Mouse (Mus musculus): ENCODE measurements around the gene Slc25a14. TPM values are rescaled to one million over a fixed set of nuclear protein-coding genes. Genes with fewer than 3 reads are reported as not detected.

Gene Slc25a14
- total RNA-seq (2014; rRNA removed) (12.1 and 18.1 TPM in 2 replicates), polyA plus RNA-seq (2015; fragmentation: Nextera tagmentation; extraction: Ambion mirVana) (40.6 and 41.3 TPM in 2 replicates)

DNA sequence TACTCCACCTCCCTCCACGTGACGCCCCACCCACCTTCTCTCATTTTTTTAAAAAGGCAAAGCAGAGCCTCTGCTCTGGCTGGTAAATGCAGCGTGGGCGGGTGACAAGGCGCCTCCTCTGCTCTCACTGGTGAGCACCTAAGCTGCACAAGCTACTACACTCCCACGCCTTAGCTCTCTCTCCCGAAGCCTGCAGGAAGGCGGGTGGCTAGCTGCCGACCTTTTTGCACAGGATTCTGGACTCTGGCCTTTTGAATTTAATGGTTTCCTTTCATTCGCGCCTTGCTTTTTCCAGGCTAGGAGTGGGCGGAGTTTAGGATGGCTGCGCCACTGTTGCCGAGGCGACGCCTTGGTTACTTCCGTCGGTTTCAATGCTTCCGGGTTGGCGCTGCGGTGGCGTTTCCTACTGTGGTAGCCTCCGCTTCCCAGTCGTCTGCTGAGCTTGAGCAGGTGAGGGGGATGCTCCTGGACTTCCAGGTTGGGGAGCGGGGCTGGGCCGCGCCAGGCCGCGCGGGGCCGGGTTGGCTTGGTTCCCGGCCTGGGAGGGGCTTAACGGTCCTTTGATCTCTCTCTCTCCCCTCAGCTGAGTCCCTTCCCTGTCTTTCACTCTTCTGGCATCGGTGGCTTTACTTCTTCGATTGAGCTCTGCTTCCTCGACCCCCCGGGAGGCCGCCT lies at the start of gene Slc25a14:
Gene Slc25a14 (plus strand): TSS at position 35 of the 675 bp plus-strand sequence.
- no peaks in the 10 kb centered on the region for H3K27me3 ChIP-seq (ENCODE audit: insufficient read depth, low read length)
- TF ChIP-seq CTCF (IDR thresholded peaks at IDR 0.05; ENCODE audit: low read depth): no peak
- no peaks in the 10 kb centered on the region for H3K4me1 ChIP-seq (ENCODE audit: insufficient read depth, low read length)
- DNase-seq (ENCODE audit: low spot score) (peak; percentile 90), ATAC-seq (peak; percentile 98)
- peak within 1 kb of the TSS; percentile 51 for H3K4me3 ChIP-seq (ENCODE audit: low read length)
- H3K9me3 ChIP-seq (ENCODE audit: low read length): no peaks in the 10 kb centered on the region
- H3K36me3 ChIP-seq (ENCODE audit: insufficient read depth, low read length): no peaks in the 10 kb centered on the region
- H3K4me2 ChIP-seq (ENCODE audit: low read depth, low read length): peak within 1 kb of the TSS; percentile 59
- H3K9ac ChIP-seq (replicated peaks; ENCODE audit: low read length): peak within 1 kb of the TSS; percentile 43
- peak within 1 kb of the TSS; percentile 82 for H3K27ac ChIP-seq
- 25% methylated on average over 38 of the region's 38 CpGs for WGBS

DNA sequence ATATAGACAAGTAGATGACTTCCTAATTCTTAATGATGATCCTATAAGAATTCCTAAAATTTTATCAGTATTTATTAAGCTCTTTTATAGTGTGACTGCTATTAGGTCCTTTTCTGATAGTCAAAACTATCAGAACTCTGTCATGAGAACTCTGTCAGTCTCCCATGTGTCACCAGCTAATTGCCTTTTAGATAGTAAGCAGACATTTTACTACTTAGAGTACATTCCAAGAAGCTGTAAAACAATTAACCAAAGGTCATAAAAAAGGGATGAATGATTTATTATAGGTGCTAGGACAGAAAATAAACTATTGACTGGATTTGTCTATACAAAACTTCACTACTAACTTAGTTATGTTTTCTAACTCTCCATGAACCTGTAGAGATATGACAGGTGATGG lies 39.9 kb upstream of the Slc25a14 start:
- no peak overlapping the region for H3K4me2 ChIP-seq (ENCODE audit: low read depth, low read length)
- no peak for ATAC-seq
- no peak for TF ChIP-seq CTCF (IDR thresholded peaks at IDR 0.05; ENCODE audit: low read depth)
- H3K27me3 ChIP-seq (ENCODE audit: insufficient read depth, low read length): no peaks in the 10 kb centered on the region
- H3K9me3 ChIP-seq (ENCODE audit: low read length): no peaks in the 10 kb centered on the region
- no peak overlapping the region for H3K4me3 ChIP-seq (ENCODE audit: low read length)
- H3K27ac ChIP-seq: no peak overlapping the region
- no peak for DNase-seq (ENCODE audit: low spot score)
- no peaks in the 10 kb centered on the region for H3K36me3 ChIP-seq (ENCODE audit: insufficient read depth, low read length)
- no peak overlapping the region for H3K9ac ChIP-seq (replicated peaks; ENCODE audit: low read length)
- no peaks in the 10 kb centered on the region for H3K4me1 ChIP-seq (ENCODE audit: insufficient read depth, low read length)

DNA sequence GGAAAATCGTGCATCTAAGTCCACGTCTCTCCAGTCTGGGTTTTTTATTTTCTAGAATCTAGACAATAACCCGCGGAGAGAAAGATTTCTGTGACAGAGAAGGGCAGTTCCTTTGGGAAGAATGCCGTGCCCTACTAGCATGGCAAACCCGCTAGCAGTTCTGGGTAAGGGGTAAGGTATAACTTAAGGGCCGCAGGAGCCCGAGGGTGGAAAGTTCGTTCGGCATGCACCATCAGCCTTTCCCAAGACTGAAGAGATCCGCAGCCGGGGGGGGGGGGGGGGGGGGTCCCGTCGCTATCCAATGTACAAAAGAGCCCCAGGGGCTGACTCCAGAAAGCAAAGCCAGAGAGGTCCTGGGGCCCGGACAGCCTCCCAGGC lies 29.5 kb upstream of the Slc25a14 start:
- DNase-seq (ENCODE audit: low spot score) (no peak), ATAC-seq (peak; percentile 64)
- Histone ChIP-seq H3K27ac (peak overlapping the region; percentile 90), H3K27me3 (ENCODE audit: insufficient read depth, low read length) (no peaks in the 10 kb centered on the region), H3K4me2 (ENCODE audit: low read depth, low read length) (peak overlapping the region; percentile 52), H3K9ac (replicated peaks; ENCODE audit: low read length) (peak overlapping the region; percentile 79), H3K36me3 (ENCODE audit: insufficient read depth, low read length) (no peaks in the 10 kb centered on the region), H3K4me3 (ENCODE audit: low read length) (peak overlapping the region; percentile 61), H3K9me3 (ENCODE audit: low read length) (no peaks in the 10 kb centered on the region), H3K4me1 (ENCODE audit: insufficient read depth, low read length) (no peaks in the 10 kb centered on the region)
- 42% methylated on average over 15 of the region's 15 CpGs for WGBS
- TF ChIP-seq CTCF (IDR thresholded peaks at IDR 0.05; ENCODE audit: low read depth): no peak

DNA sequence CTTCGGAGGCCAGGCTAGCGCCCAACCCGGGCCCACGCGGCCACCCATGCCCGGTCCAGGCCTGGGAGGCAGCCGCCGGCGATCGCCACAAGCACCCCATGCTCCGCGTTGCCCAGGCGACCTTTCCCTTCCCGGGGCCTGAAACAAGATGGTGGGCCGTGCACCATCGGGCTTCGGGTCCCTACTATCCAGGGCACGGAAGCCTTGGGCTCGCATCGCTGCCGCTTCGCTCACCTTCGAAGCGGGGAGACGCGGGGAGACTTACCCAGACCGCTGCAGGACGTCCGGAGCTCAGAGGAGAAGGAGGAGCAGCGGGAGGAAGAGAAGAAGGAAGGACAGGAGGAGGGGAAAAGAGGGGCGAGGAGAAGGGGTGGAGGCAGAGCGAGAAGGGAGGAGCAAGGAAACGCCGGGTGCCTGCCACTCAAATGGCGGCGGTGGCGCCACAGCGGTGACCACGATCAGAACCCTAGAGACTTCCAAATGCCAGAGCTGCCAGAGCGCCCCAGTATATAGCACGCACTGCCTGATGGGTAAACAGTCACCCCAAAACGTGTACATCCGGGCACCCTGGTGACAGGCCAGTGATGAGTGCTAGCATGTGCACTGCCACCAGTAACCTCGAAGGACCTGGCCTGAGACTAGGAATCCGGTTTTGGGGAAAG lies 29.0 kb upstream of the Slc25a14 start, which contains the start of gene Zfp280c:
Gene Zfp280c (minus strand): TSS at position 406 of the 662 bp plus-strand sequence.
- H3K9ac ChIP-seq (replicated peaks; ENCODE audit: low read length): peak within 1 kb of the TSS; percentile 79
- H3K4me2 ChIP-seq (ENCODE audit: low read depth, low read length): peak within 1 kb of the TSS; percentile 52
- ATAC-seq (peak; percentile 95), DNase-seq (ENCODE audit: low spot score) (peak; percentile 75)
- 32% methylated on average over 40 of the region's 45 CpGs for WGBS
- H3K9me3 ChIP-seq (ENCODE audit: low read length): no peaks in the 10 kb centered on the region
- peak within 1 kb of the TSS; percentile 90 for H3K27ac ChIP-seq
- H3K36me3 ChIP-seq (ENCODE audit: insufficient read depth, low read length): no peaks in the 10 kb centered on the region
- H3K4me3 ChIP-seq (ENCODE audit: low read length): peak within 1 kb of the TSS; percentile 61
- H3K4me1 ChIP-seq (ENCODE audit: insufficient read depth, low read length): no peaks in the 10 kb centered on the region
- H3K27me3 ChIP-seq (ENCODE audit: insufficient read depth, low read length): no peaks in the 10 kb centered on the region
- no peak for TF ChIP-seq CTCF (IDR thresholded peaks at IDR 0.05; ENCODE audit: low read depth)

DNA sequence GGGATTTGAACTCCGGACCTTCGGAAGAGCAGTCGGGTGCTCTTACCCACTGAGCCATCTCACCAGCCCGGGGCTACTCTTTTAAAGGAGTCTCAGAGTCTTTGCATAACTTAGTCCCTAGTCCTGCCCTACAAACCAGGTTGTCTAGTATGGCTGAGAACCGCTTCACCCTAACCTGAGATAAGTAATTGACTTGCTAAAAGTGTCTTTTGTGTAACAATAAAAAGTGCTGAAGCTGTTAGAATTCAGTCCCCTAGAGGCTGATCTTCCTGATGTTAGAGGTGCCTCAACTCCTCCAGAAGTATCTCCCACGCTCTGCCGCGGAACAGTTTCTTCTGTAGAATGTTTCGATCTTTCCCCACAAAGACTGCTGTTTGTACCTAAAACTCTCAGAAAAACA lies 27.2 kb upstream of the Slc25a14 start:
- no peak for TF ChIP-seq CTCF (IDR thresholded peaks at IDR 0.05; ENCODE audit: low read depth)
- Histone ChIP-seq H3K4me3 (ENCODE audit: low read length) (no peak overlapping the region), H3K27me3 (ENCODE audit: insufficient read depth, low read length) (no peaks in the 10 kb centered on the region), H3K9me3 (ENCODE audit: low read length) (no peaks in the 10 kb centered on the region), H3K9ac (replicated peaks; ENCODE audit: low read length) (no peak overlapping the region), H3K27ac (no peak overlapping the region), H3K4me2 (ENCODE audit: low read depth, low read length) (no peak overlapping the region), H3K4me1 (ENCODE audit: insufficient read depth, low read length) (no peaks in the 10 kb centered on the region), H3K36me3 (ENCODE audit: insufficient read depth, low read length) (no peaks in the 10 kb centered on the region)
- WGBS: 84% methylated on average over 9 of the region's 9 CpGs
- ATAC-seq: no peak
- no peak for DNase-seq (ENCODE audit: low spot score)

DNA sequence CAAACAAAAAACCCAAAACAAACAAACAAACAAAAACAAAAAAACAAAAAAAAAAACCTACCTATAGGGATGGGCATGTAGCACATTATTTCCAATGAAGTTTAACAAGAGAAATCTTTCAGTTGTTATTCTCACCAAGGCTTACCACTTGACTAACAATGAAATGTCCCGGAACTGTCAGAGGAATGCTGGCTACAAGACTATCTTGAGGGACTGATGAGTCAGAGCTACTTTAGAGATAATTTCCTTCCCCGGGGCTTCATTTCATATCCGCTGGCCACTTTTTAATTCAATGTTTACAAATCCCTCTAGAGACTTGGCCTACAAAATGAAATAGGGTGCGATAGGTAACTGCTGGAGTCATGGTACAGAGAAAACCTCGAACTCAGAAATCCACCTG lies 26.3 kb upstream of the Slc25a14 start:
- no peak overlapping the region for H3K27ac ChIP-seq
- H3K9ac ChIP-seq (replicated peaks; ENCODE audit: low read length): no peak overlapping the region
- no peak overlapping the region for H3K4me3 ChIP-seq (ENCODE audit: low read length)
- no peaks in the 10 kb centered on the region for H3K9me3 ChIP-seq (ENCODE audit: low read length)
- ATAC-seq (no peak), DNase-seq (ENCODE audit: low spot score) (no peak)
- H3K4me1 ChIP-seq (ENCODE audit: insufficient read depth, low read length): no peaks in the 10 kb centered on the region
- no peaks in the 10 kb centered on the region for H3K27me3 ChIP-seq (ENCODE audit: insufficient read depth, low read length)
- no peak for TF ChIP-seq CTCF (IDR thresholded peaks at IDR 0.05; ENCODE audit: low read depth)
- 93% methylated on average over 5 of the region's 5 CpGs for WGBS
- H3K4me2 ChIP-seq (ENCODE audit: low read depth, low read length): no peak overlapping the region
- no peaks in the 10 kb centered on the region for H3K36me3 ChIP-seq (ENCODE audit: insufficient read depth, low read length)

DNA sequence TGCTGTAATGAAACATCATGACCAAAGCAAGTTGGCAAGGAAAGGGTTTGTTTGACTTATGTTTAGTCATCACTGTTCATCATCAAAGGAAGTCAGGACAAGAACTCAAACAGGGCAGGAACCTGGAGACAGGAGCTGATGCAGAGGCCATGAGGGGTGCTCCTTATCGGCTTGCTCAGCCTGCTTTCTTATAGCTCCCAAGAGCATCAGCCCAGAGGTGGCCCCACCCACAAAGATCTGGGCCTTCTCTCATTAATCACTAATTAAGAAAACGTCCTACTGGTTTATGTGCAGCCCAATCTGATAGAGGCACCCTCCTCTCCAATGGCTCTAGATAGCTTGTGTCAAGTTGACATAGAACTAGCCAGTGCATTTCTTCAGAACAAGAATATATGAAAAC lies 18.3 kb upstream of the Slc25a14 start:
- DNase-seq (ENCODE audit: low spot score) (no peak), ATAC-seq (no peak)
- H3K4me1 ChIP-seq (ENCODE audit: insufficient read depth, low read length): no peaks in the 10 kb centered on the region
- no peaks in the 10 kb centered on the region for H3K9me3 ChIP-seq (ENCODE audit: low read length)
- H3K27ac ChIP-seq: no peak overlapping the region
- 52% methylated on average over 2 of the region's 2 CpGs for WGBS
- no peak overlapping the region for H3K4me3 ChIP-seq (ENCODE audit: low read length)
- H3K9ac ChIP-seq (replicated peaks; ENCODE audit: low read length): no peak overlapping the region
- H3K36me3 ChIP-seq (ENCODE audit: insufficient read depth, low read length): no peaks in the 10 kb centered on the region
- no peaks in the 10 kb centered on the region for H3K27me3 ChIP-seq (ENCODE audit: insufficient read depth, low read length)
- H3K4me2 ChIP-seq (ENCODE audit: low read depth, low read length): no peak overlapping the region
- no peak for TF ChIP-seq CTCF (IDR thresholded peaks at IDR 0.05; ENCODE audit: low read depth)
